Mouse (Mus musculus) CH12.LX (cell line): ENCODE measurements around the gene Gm7534. TPM values are rescaled to one million over a fixed set of nuclear protein-coding genes. Genes with fewer than 3 reads are reported as not detected.

Source experiments
- DNase-seq: peaks from one replicate; pipeline ENCODE4 v3.0.0-alpha.2; 2013; ENCODE audit errors: extremely low read depth
- H3K27ac ChIP-seq: 2 replicates; pipeline ENCODE4 v1.5.1; 2012; ENCODE audit warnings: low read depth, mild to moderate bottlenecking, control low read depth, moderate library complexity; ENCODE audit not compliant: insufficient read depth
- H3K27me3 ChIP-seq: replicated peaks from 2 replicates; pipeline ENCODE3; 2012; ENCODE audit warnings: inconsistent platforms
- H3K36me3 ChIP-seq, 2 experiments: replicated peaks in 1 of 2; 2 replicates each; pipeline versions ENCODE3 to v1.6.1; 2012; ENCODE audit warnings: inconsistent platforms in 1 of 2, low read length in 1 of 2, mild to moderate bottlenecking in 1 of 2, mixed read lengths in 1 of 2, moderate library complexity in 1 of 2; ENCODE audit not compliant: control insufficient read depth in 1 of 2, insufficient read depth in 1 of 2
- H3K4me1 ChIP-seq, 2 experiments: 2 replicates each; pipeline ENCODE4 v1.6.1; 2012; ENCODE audit warnings: inconsistent platforms in 1 of 2, moderate library complexity in 1 of 2; ENCODE audit not compliant: insufficient read depth in 2 of 2, control insufficient read depth in 1 of 2
- H3K4me2 ChIP-seq: 2 replicates; pipeline ENCODE4 v1.6.1; 2012; ENCODE audit warnings: low read depth, mild to moderate bottlenecking, control low read depth; ENCODE audit not compliant: poor library complexity, insufficient read depth, severe bottlenecking
- H3K4me3 ChIP-seq, 3 experiments: fragments of 150-350 bp in 1 of 3; sonication (generic) in 1 of 3; replicated peaks in 1 of 3; 2 replicates each; pipeline versions ENCODE3 to v1.5.1; 2011 to 2012; ENCODE audit warnings: low read depth in 2 of 3, low read length in 2 of 3, mild to moderate bottlenecking in 2 of 3, moderate library complexity in 2 of 3, control low read depth in 1 of 3, improper control_type of control experiment in 1 of 3, inconsistent platforms in 1 of 3, mixed read lengths in 1 of 3; ENCODE audit not compliant: poor library complexity in 1 of 3
- H3K79me2 ChIP-seq: replicated peaks from 2 replicates; pipeline ENCODE4 v1.6.1; 2012; ENCODE audit warnings: mild to moderate bottlenecking, moderate library complexity; ENCODE audit not compliant: control insufficient read depth, poor library complexity, insufficient read depth, severe bottlenecking; ENCODE audit errors: extremely low read depth
- H3K9ac ChIP-seq: 2 replicates; pipeline ENCODE4 v1.6.1; 2012; ENCODE audit warnings: low read depth, mild to moderate bottlenecking, control low read depth, moderate library complexity; ENCODE audit not compliant: insufficient read depth
- H3K9me3 ChIP-seq: replicated peaks from 2 replicates; pipeline ENCODE3; 2012; ENCODE audit warnings: low read length, inconsistent platforms, mixed read lengths
- CHD1 ChIP-seq: IDR thresholded peaks from 2 replicates; pipeline ENCODE4 v1.6.1; 2012; ENCODE audit warnings: low read depth, low read length, improper control_type of control experiment, inconsistent platforms
- CTCF ChIP-seq, 2 experiments: IDR thresholded peaks in 1 of 2; conservative IDR thresholded peaks in 1 of 2; 2 replicates each; pipeline ENCODE4 v1.5.1; 2011 to 2012; ENCODE audit warnings: low read depth in 2 of 2, low read length in 2 of 2, improper control_type of control experiment in 1 of 2, inconsistent platforms in 1 of 2, mild to moderate bottlenecking in 1 of 2, moderate library complexity in 1 of 2
- E2F4 ChIP-seq: IDR thresholded peaks from 2 replicates; pipeline ENCODE4 v1.6.1; 2011; ENCODE audit warnings: low read depth, low read length, improper control_type of control experiment; ENCODE audit not compliant: insufficient replicate concordance
- HCFC1 ChIP-seq: IDR thresholded peaks from 2 replicates; pipeline ENCODE4 v1.6.1; 2012; ENCODE audit warnings: low read depth, mild to moderate bottlenecking, inconsistent platforms, low read length, improper control_type of control experiment
- JUND ChIP-seq: conservative IDR thresholded peaks from 2 replicates; pipeline ENCODE4 v1.6.1; 2011; ENCODE audit warnings: low read depth, low read length, improper control_type of control experiment
- KAT2A ChIP-seq: IDR thresholded peaks from 2 replicates; pipeline ENCODE4 v1.6.1; 2012; ENCODE audit warnings: low read length, improper control_type of control experiment, inconsistent platforms; ENCODE audit not compliant: insufficient replicate concordance
- MAFK ChIP-seq: IDR thresholded peaks from 2 replicates; pipeline ENCODE4 v1.6.1; 2011; ENCODE audit warnings: low read length, improper control_type of control experiment; ENCODE audit not compliant: insufficient replicate concordance
- MAZ ChIP-seq: IDR thresholded peaks from 2 replicates; pipeline ENCODE4 v1.6.1; 2012; ENCODE audit warnings: low read depth, mild to moderate bottlenecking, inconsistent platforms, low read length, improper control_type of control experiment, moderate library complexity
- MEF2A ChIP-seq: IDR thresholded peaks from 2 replicates; pipeline ENCODE4 v1.6.1; 2014; ENCODE audit warnings: low read depth, mild to moderate bottlenecking, inconsistent platforms, low read length, improper control_type of control experiment, borderline replicate concordance
- MYC ChIP-seq: IDR thresholded peaks from 2 replicates; pipeline ENCODE4 v1.6.1; 2011; ENCODE audit warnings: low read depth, mild to moderate bottlenecking, improper control_type of control experiment, low read length
- NELFE ChIP-seq: IDR thresholded peaks from 2 replicates; pipeline ENCODE4 v1.6.1; 2011; ENCODE audit warnings: low read depth, low read length, improper control_type of control experiment
- NRF1 ChIP-seq: IDR thresholded peaks from 2 replicates; pipeline ENCODE4 v1.6.1; 2014; ENCODE audit warnings: low read depth, mild to moderate bottlenecking, inconsistent platforms, low read length, improper control_type of control experiment, moderate library complexity
- POLR2A ChIP-seq: IDR thresholded peaks from 2 replicates; pipeline ENCODE4 v1.6.1; 2011; ENCODE audit warnings: low read depth, mild to moderate bottlenecking, improper control_type of control experiment, low read length
- POLR2AphosphoS2 ChIP-seq: IDR thresholded peaks from 2 replicates; pipeline ENCODE4 v1.6.1; 2011; ENCODE audit warnings: low read depth, low read length, improper control_type of control experiment
- RCOR1 ChIP-seq: conservative IDR thresholded peaks from 2 replicates; pipeline ENCODE4 v1.6.1; 2012; ENCODE audit warnings: low read depth, mild to moderate bottlenecking, inconsistent platforms, low read length, improper control_type of control experiment
- SIN3A ChIP-seq: IDR thresholded peaks from 2 replicates; pipeline ENCODE4 v1.6.1; 2012; ENCODE audit warnings: low read length, improper control_type of control experiment, inconsistent platforms
- TBP ChIP-seq: conservative IDR thresholded peaks from 2 replicates; pipeline ENCODE4 v1.6.1; 2011; ENCODE audit warnings: low read depth, low read length, improper control_type of control experiment
- USF1 ChIP-seq: IDR thresholded peaks from 2 replicates; pipeline ENCODE4 v1.6.1; 2014; ENCODE audit warnings: low read depth, mild to moderate bottlenecking, inconsistent platforms, low read length, improper control_type of control experiment
- USF2 ChIP-seq: conservative IDR thresholded peaks from 2 replicates; pipeline ENCODE4 v1.6.1; 2011; ENCODE audit warnings: low read depth, low read length, improper control_type of control experiment
- ZC3H11A ChIP-seq: IDR thresholded peaks from 2 replicates; pipeline ENCODE4 v1.6.1; 2012; ENCODE audit warnings: low read depth, mild to moderate bottlenecking, inconsistent platforms, low read length, improper control_type of control experiment
- ZKSCAN1 ChIP-seq: IDR thresholded peaks from 2 replicates; pipeline ENCODE4 v1.6.1; 2012; ENCODE audit warnings: low read depth, inconsistent platforms, low read length, improper control_type of control experiment, borderline replicate concordance
- dilution Hi-C: fragments of 300-500 bp; cut with MboI; formaldehyde crosslinking; loops from 2 replicates; pipeline ENCODE4 v1.14.3; 2020; ENCODE audit warnings: low sequenced_read_pairs; ENCODE audit not compliant: extremely low pct_unique_long_range_greater_than_20kb, extremely low pct_ligation_motif_present
- in situ Hi-C: fragments of 300-500 bp; cut with MboI; formaldehyde crosslinking; loops from 3 replicates; pipeline ENCODE4 v1.14.3; 2019; ENCODE audit warnings: low sequenced_read_pairs, low pct_ligation_motif_present, low pct_unique_long_range_greater_than_20kb, mixed read lengths
- polyA plus RNA-seq: library from polyadenylated mRNA; unstranded; fragments of >175 nt; gene quantifications from 2 replicates; pipeline ENCODE4 v1.2.1, GENCODE M21; 2012; ENCODE audit warnings: low read depth; ENCODE audit not compliant: insufficient read length
- total RNA-seq, 2 experiments: library from RNA; depleted of rRNA; stranded (reverse); fragments of 300-350 nt in 1 of 2; fragments of >200 nt in 1 of 2; gene quantifications; 2 replicates each; pipeline ENCODE4 v1.2.3; 2012 to 2014

The Gm7534 gene
- total and polyA plus RNA-seq, 3 experiments = not detected

- no peaks in the 10 kb centered on the region for H3K79me2 ChIP-seq
- peaks cover 24 to 60% of the 10 kb centered on the region in 2 experiments for H3K36me3 ChIP-seq
- TF ChIP-seq SIN3A (no peak), NELFE (no peak), KAT2A (no peak), CHD1 (no peak), NRF1 (peak; percentile 55)
- TF ChIP-seq, all 38 proteins: peak for 1
- dilution Hi-C loops (no loop called here), in situ Hi-C loops (no loop called here)
- Histone ChIP-seq H3K9ac (no peak overlapping the region), H3K27ac (no peak overlapping the region), H3K27me3 (no peaks in the 10 kb centered on the region), H3K9me3 (no peaks in the 10 kb centered on the region), H3K4me3 (no peak overlapping the region), H3K4me2 (no peak overlapping the region), H3K4me1 (no peaks in the 10 kb centered on the region)
- DNase-seq = no peak
Observed at GRCm38 (mm10) chr4:134156744-134157143, 46.1 kb downstream of the Gm7534 start.

GRCm38 (mm10) chr4:134155961-134156465, 46.8 kb downstream of the Gm7534 start:
- H3K9ac ChIP-seq = no peak overlapping the region
- no peaks in the 10 kb centered on the region for H3K4me1 ChIP-seq
- no peak for TF ChIP-seq E2F4
- TF ChIP-seq POLR2AphosphoS2 = no peak
- TF ChIP-seq MYC = no peak
- TF ChIP-seq MEF2A = no peak
- no peak for TF ChIP-seq ZKSCAN1
- no peak for TF ChIP-seq HCFC1
- no peak for TF ChIP-seq USF2
- no peak for TF ChIP-seq MAZ
- TF ChIP-seq POLR2A = no peak
- TF ChIP-seq TBP = no peak
- TF ChIP-seq JUND = no peak
- no peak for TF ChIP-seq USF1
- no peak for TF ChIP-seq RCOR1
- no peak for TF ChIP-seq CHD1
- no peak for TF ChIP-seq MAFK
- no peak for TF ChIP-seq ZC3H11A
- TF ChIP-seq CTCF (conservative IDR thresholded peaks at IDR 0.05 in 1 of 2, IDR thresholded peaks at IDR 0.05 in 1 of 2; ENCODE audit: low read depth in 2 of 2, low read length in 2 of 2) = no peak
- H3K27me3 ChIP-seq = no peaks in the 10 kb centered on the region
- DNase-seq = no peak
- no peak overlapping the region for H3K4me2 ChIP-seq
- H3K9me3 ChIP-seq = no peaks in the 10 kb centered on the region
- no peak overlapping the region for H3K27ac ChIP-seq
- H3K4me3 ChIP-seq = no peak overlapping the region
- in situ Hi-C loops (no loop called here), dilution Hi-C loops (no loop called here)
- peaks cover 30 to 67% of the 10 kb centered on the region in 2 experiments for H3K36me3 ChIP-seq
- no peaks in the 10 kb centered on the region for H3K79me2 ChIP-seq
